Mouse (Mus musculus): Measurements from ENCODE around the gene Mogat1.
"Not testable (repeated sequence)": the region's sequence is repeated elsewhere in the genome, so short reads cannot be mapped to it uniquely, and the experiment has no call there.

The Mogat1 gene

GRCm38 (mm10) chr1:78510862-78511261, at the start of gene Mogat1:
Mogat1 (plus strand) TSS chr1:78510991.
- DNase-seq = no peak

GRCm38 (mm10) chr1:78472441-78472840, 38.4 kb upstream of the Mogat1 start:
- DNase-seq = no peak

GRCm38 (mm10) chr1:78483430-78483829, 27.4 kb upstream of the Mogat1 start:
- DNase-seq = no peak

- DNase-seq = no peak
Observed at GRCm38 (mm10) chr1:78484361-78484760, 26.4 kb upstream of the Mogat1 start.

GRCm38 (mm10) chr1:78488427-78488751, 22.4 kb upstream of the Mogat1 start:
- DNase-seq = no peak

GRCm38 (mm10) chr1:78488752-78489492, 21.9 kb upstream of the Mogat1 start, which contains the start of gene Farsb:
Farsb (minus strand) TSS chr1:78488897.
- DNase-seq = peak; percentile 95

GRCm38 (mm10) chr1:78490143-78490542, 20.6 kb upstream of the Mogat1 start:
- DNase-seq = no peak

- DNase-seq = no peak
Observed at GRCm38 (mm10) chr1:78501036-78501435, 9.8 kb upstream of the Mogat1 start.

- not testable (repeated sequence) for DNase-seq
Observed at GRCm38 (mm10) chr1:78501856-78502255, 8.9 kb upstream of the Mogat1 start.

GRCm38 (mm10) chr1:78502527-78502926, 8.3 kb upstream of the Mogat1 start:
- no peak for DNase-seq

GRCm38 (mm10) chr1:78507137-78507536, 3.7 kb upstream of the Mogat1 start:
- DNase-seq = no peak

GRCm38 (mm10) chr1:78511621-78512160, 900 bp downstream of the Mogat1 start, which contains the start of gene BC035947:
BC035947 (minus strand) TSS chr1:78512158.
- no peak for DNase-seq

GRCm38 (mm10) chr1:78512756-78513155, 2.0 kb downstream of the Mogat1 start:
- no peak for DNase-seq

- no peak for DNase-seq
Observed at GRCm38 (mm10) chr1:78518907-78519306, 8.1 kb downstream of the Mogat1 start.

GRCm38 (mm10) chr1:78525189-78525886, 14.5 kb downstream of the Mogat1 start:
- peak; percentile 55 for DNase-seq

- no peak for DNase-seq
Observed at GRCm38 (mm10) chr1:78528356-78528755, 17.6 kb downstream of the Mogat1 start.

GRCm38 (mm10) chr1:78529011-78529410, 18.2 kb downstream of the Mogat1 start:
- no peak for DNase-seq

GRCm38 (mm10) chr1:78530500-78531215, 19.9 kb downstream of the Mogat1 start:
- no peak for DNase-seq

GRCm38 (mm10) chr1:78532184-78532800, 21.5 kb downstream of the Mogat1 start:
- no peak for DNase-seq

GRCm38 (mm10) chr1:78534428-78535150, 23.8 kb downstream of the Mogat1 start:
- no peak for DNase-seq

- DNase-seq = peak; percentile 87
Observed at GRCm38 (mm10) chr1:78536310-78537164, 25.7 kb downstream of the Mogat1 start.
